Mouse (Mus musculus) liver, postnatal 0 days (tissue): ENCODE data around the gene Slc24a3. TPM values are rescaled to one million over a fixed set of nuclear protein-coding genes. Genes with fewer than 3 reads are reported as not detected.

Experiments
- ATAC-seq: fragments of 200-750 bp; cut with Nextera tagmentation; 2 replicates; pipeline ENCODE4 v1.8.0; 2017; ENCODE audit warnings: mild to moderate bottlenecking, moderate library complexity
- DNase-seq: peaks from one replicate; pipeline ENCODE4 v3.0.0-alpha.2; 2016
- H3K27ac ChIP-seq: fragments of 300-500 bp; sonication (generic); 2 replicates; pipeline ENCODE4 v1.5.1; 2014; ENCODE audit warnings: antibody characterized with exemption, moderate library complexity, mild to moderate bottlenecking, low read depth
- H3K27me3 ChIP-seq: fragments of 300-500 bp; sonication (generic); 2 replicates; pipeline ENCODE4 v1.6.1; 2014; ENCODE audit warnings: low read length, control low read depth, mixed read lengths; ENCODE audit not compliant: insufficient read depth
- H3K36me3 ChIP-seq: fragments of 300-500 bp; sonication (generic); replicated peaks from 2 replicates; pipeline ENCODE4 v1.6.1; 2014; ENCODE audit warnings: mild to moderate bottlenecking, control low read depth, low read length, moderate library complexity, mixed read lengths; ENCODE audit not compliant: insufficient read depth
- H3K4me1 ChIP-seq: fragments of 300-500 bp; sonication (generic); 2 replicates; pipeline ENCODE4 v1.6.1; 2014; ENCODE audit warnings: antibody characterized with exemption, mild to moderate bottlenecking, control low read depth; ENCODE audit not compliant: insufficient read depth
- H3K4me2 ChIP-seq: fragments of 300-500 bp; sonication (generic); 2 replicates; pipeline ENCODE4 v1.6.1; 2014; ENCODE audit warnings: low read depth, mild to moderate bottlenecking, low read length, moderate library complexity, mixed read lengths
- H3K4me3 ChIP-seq: fragments of 300-500 bp; sonication (generic); 2 replicates; pipeline ENCODE4 v1.5.1; 2014; ENCODE audit warnings: low read depth, low read length
- H3K9ac ChIP-seq: fragments of 300-500 bp; sonication (generic); replicated peaks from 2 replicates; pipeline ENCODE4 v1.6.1; 2014; ENCODE audit warnings: mild to moderate bottlenecking, moderate library complexity
- H3K9me3 ChIP-seq: fragments of 300-500 bp; sonication (generic); 2 replicates; pipeline ENCODE4 v1.6.1; 2016; ENCODE audit warnings: mild to moderate bottlenecking, control low read depth, low read length, mixed read lengths
- CTCF ChIP-seq: sonication (generic); IDR thresholded peaks from 2 replicates; pipeline ENCODE4 v1.5.1; 2016; ENCODE audit warnings: antibody characterized with exemption, low read depth
- EP300 ChIP-seq: IDR thresholded peaks from 2 replicates; pipeline ENCODE4 v1.6.1; 2016; ENCODE audit warnings: antibody characterized with exemption, low read depth, mild to moderate bottlenecking
- WGBS: fragments of 180-500 bp; shearing (Covaris S2); extraction: QIAGEN DNeasy Blood & Tissue Kit; methylation state at CpG from one replicate; pipeline ENCODE4 v1.1.7; 2014; ENCODE audit not compliant: insufficient replicate concordance; 5-methylcytosine and 5-hydroxymethylcytosine counted together
- polyA plus RNA-seq: library from polyadenylated mRNA; unstranded; fragments of >200 nt; fragmentation: Nextera tagmentation; extraction: Ambion mirVana; gene quantifications from 2 replicates; pipeline ENCODE4 v1.2.1, GENCODE M21; 2015

The Slc24a3 gene
- polyA plus RNA-seq, 1 experiment from 2014 or later, result 0.40 TPM

GRCm38 (mm10) chr2:145262153-145262552, 94.6 kb downstream of the Slc24a3 start:
- Histone ChIP-seq H3K4me3 (no peak overlapping the region), H3K4me1 (0 out of 2 replicates have a peak, but pooled peaks cover 2% of the 10 kb centered on the region), H3K9me3 (no peaks in the 10 kb centered on the region), H3K27ac (no peak overlapping the region), H3K9ac (no peak overlapping the region), H3K36me3 (no peaks in the 10 kb centered on the region), H3K4me2 (no peak overlapping the region), H3K27me3 (no peaks in the 10 kb centered on the region)
- DNase-seq (no peak), ATAC-seq (no peak)
- TF ChIP-seq CTCF (no peak), EP300 (no peak)
- 48% methylated on average over 1 of the region's 1 CpGs for WGBS

GRCm38 (mm10) chr2:145266723-145267122, 99.2 kb downstream of the Slc24a3 start:
- Histone ChIP-seq H3K36me3 (no peaks in the 10 kb centered on the region), H3K9ac (no peak overlapping the region), H3K4me3 (no peak overlapping the region), H3K4me2 (no peak overlapping the region), H3K9me3 (no peaks in the 10 kb centered on the region), H3K27me3 (no peaks in the 10 kb centered on the region), H3K27ac (no peak overlapping the region), H3K4me1 (no peaks in the 10 kb centered on the region)
- 73% methylated on average over 1 of the region's 1 CpGs for WGBS
- ATAC-seq (no peak), DNase-seq (no peak)
- no peak for TF ChIP-seq CTCF
- no peak for TF ChIP-seq EP300

GRCm38 (mm10) chr2:145268971-145269370, 101.4 kb downstream of the Slc24a3 start:
- no peak for DNase-seq
- no peak overlapping the region for H3K9ac ChIP-seq
- no peak overlapping the region for H3K4me3 ChIP-seq
- TF ChIP-seq EP300 (no peak), CTCF (no peak)
- no peak overlapping the region for H3K27ac ChIP-seq
- no peaks in the 10 kb centered on the region for H3K27me3 ChIP-seq
- no peak for ATAC-seq
- no peaks in the 10 kb centered on the region for H3K4me1 ChIP-seq
- H3K9me3 ChIP-seq, result no peaks in the 10 kb centered on the region
- no peak overlapping the region for H3K4me2 ChIP-seq
- no peaks in the 10 kb centered on the region for H3K36me3 ChIP-seq

GRCm38 (mm10) chr2:145269410-145269809, 101.9 kb downstream of the Slc24a3 start:
- no peak for ATAC-seq
- no peak for TF ChIP-seq EP300
- no peak for TF ChIP-seq CTCF
- H3K9me3 ChIP-seq, result no peaks in the 10 kb centered on the region
- no peaks in the 10 kb centered on the region for H3K4me1 ChIP-seq
- no peak overlapping the region for H3K9ac ChIP-seq
- no peaks in the 10 kb centered on the region for H3K27me3 ChIP-seq
- no peak for DNase-seq
- no peak overlapping the region for H3K4me2 ChIP-seq
- 69% methylated on average over 4 of the region's 4 CpGs for WGBS
- H3K36me3 ChIP-seq, result no peaks in the 10 kb centered on the region
- H3K27ac ChIP-seq, result no peak overlapping the region
- no peak overlapping the region for H3K4me3 ChIP-seq

- no peaks in the 10 kb centered on the region for H3K27me3 ChIP-seq
- no peaks in the 10 kb centered on the region for H3K4me1 ChIP-seq
- ATAC-seq (no peak), DNase-seq (no peak)
- 84% methylated on average over 9 of the region's 9 CpGs for whole genome bisulfite sequencing
- no peak overlapping the region for H3K27ac ChIP-seq
- H3K9me3 ChIP-seq, result no peaks in the 10 kb centered on the region
- H3K4me2 ChIP-seq, result no peak overlapping the region
- no peak overlapping the region for H3K4me3 ChIP-seq
- H3K9ac ChIP-seq, result no peak overlapping the region
- TF ChIP-seq CTCF, result no peak
- no peaks in the 10 kb centered on the region for H3K36me3 ChIP-seq
Observed at GRCm38 (mm10) chr2:145274016-145274677, 106.6 kb downstream of the Slc24a3 start.

GRCm38 (mm10) chr2:145279336-145279735, 111.8 kb downstream of the Slc24a3 start:
- 77% methylated on average over 1 of the region's 1 CpGs for WGBS
- DNase-seq (no peak), ATAC-seq (no peak)
- no peak overlapping the region for H3K9ac ChIP-seq
- H3K4me1 ChIP-seq, result no peaks in the 10 kb centered on the region
- H3K9me3 ChIP-seq, result no peaks in the 10 kb centered on the region
- H3K27me3 ChIP-seq, result no peaks in the 10 kb centered on the region
- no peak for TF ChIP-seq CTCF
- no peak for TF ChIP-seq EP300
- H3K27ac ChIP-seq, result no peak overlapping the region
- H3K4me2 ChIP-seq, result no peak overlapping the region
- no peak overlapping the region for H3K4me3 ChIP-seq
- no peaks in the 10 kb centered on the region for H3K36me3 ChIP-seq

- H3K36me3 ChIP-seq, result no peaks in the 10 kb centered on the region
- no peak overlapping the region for H3K4me2 ChIP-seq
- H3K4me3 ChIP-seq, result no peak overlapping the region
- no peak for DNase-seq
- no peaks in the 10 kb centered on the region for H3K9me3 ChIP-seq
- no peak overlapping the region for H3K9ac ChIP-seq
- H3K4me1 ChIP-seq, result no peaks in the 10 kb centered on the region
- WGBS, result 60% methylated on average over 2 of the region's 2 CpGs
- TF ChIP-seq CTCF (no peak), EP300 (no peak)
- no peak for ATAC-seq
- H3K27me3 ChIP-seq, result no peaks in the 10 kb centered on the region
- H3K27ac ChIP-seq, result no peak overlapping the region
Observed at GRCm38 (mm10) chr2:145283746-145284145, 116.2 kb downstream of the Slc24a3 start.
